Mouse (Mus musculus): ENCODE measurements around the gene Mfsd1. TPM values are rescaled to one million over a fixed set of nuclear protein-coding genes. Genes with fewer than 3 reads are reported as not detected.

The Mfsd1 gene
- polyA plus RNA-seq (2017; shearing (Covaris generic)), result 10 to 100 TPM; 42.1 to 49.2 TPM

DNA sequence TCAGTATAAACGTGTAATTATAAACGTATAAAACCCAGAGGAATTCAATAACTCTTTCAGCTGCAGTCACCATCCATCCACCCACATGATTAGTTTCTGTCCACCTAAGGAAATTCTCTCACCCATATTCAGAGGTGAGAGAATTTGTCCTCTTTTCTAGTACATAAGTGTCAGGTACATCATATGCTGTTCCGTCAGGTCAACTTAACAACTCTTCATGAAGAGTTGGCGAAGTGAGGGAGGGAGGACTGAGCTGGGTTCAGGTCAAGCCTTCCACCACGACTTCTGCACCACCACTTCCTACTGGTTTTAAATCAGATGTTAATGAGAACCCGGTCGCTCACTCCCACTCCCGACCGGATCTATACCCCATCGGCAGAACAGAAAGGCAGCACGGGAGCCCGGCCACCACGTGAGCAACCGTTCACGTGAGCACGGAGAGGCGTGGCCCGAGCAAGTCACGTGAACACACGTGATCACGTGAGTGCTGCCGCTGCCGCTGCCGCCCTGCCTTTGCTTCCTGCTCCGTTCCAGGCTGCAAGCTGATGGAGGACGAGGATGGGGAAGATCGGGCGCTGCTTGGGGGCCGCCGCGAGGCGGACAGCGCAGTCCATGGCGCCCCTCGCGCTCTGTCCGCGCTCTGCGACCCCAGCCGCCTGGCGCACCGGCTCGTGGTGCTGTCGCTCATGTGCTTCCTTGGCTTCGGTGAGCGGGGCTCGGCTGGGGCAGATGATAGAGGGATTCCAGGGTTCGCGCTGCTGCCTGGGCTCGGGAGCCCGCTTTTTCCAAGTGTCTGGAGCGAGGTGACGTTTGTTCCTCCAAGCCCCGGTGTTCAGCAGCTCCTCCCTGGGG lies at the start of gene Mfsd1:
TSS of gene Mfsd1 (plus strand) at position 469 of the 852 bp plus-strand sequence.
- peak; percentile 85 for ATAC-seq

DNA sequence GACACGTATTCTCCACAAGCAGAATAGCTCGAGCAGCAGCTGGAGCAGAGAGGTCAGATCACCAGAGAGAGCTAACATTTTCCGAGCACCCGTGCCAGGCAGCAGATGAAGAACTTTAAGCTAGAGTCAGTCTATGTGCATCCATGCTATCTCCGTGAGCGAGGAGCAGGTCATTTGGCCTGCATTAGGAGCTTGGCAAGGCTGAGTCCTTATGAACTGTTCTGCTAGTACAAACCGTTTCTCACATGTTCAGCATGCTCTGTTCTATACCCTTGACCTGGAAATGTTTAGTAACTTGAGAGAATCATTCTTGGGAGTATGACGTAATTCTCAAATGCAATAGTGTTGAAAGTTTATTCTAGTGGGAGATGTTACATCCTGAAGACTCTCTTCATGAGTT lies 38.9 kb upstream of the Mfsd1 start:
- ATAC-seq, result no peak

DNA sequence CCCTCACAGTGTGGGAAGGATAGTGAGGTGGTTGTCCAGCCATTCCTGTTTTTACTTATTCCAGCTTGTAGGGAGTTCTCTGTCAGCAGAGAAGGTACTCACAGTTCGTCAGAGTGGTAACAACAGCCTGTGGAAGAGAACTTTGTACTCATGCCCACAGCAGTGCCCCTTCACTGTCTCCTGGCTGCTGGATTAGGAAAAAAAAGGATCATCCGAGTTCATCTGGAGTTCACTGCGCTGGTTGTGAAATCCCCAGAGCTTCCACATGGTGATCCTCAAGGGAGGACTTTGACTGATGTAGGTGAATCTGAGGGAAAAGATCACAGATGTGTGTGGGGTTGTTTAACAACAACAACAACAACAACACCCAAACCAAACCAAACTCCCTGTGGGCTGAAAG lies 31.3 kb upstream of the Mfsd1 start:
- ATAC-seq, result no peak

DNA sequence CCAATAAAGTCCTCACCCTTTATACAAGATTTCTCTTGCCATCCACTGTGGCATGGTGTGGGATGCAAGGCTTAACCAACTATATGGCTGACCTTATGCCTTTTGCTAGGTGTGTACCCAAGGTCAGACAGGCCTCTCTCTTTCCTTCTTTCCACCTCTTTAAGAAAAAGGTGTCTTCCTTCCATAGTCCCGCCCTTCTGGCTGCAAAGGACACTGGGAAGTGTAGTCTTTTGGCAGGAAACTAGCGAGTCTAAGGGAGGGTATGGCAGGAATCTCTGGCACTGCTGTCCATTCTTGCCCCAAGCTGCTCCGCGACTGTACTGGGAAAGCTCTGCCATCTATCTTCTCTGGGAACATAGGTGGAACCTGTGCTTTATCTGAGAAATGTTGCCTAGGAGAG lies 29.3 kb upstream of the Mfsd1 start:
- ATAC-seq, result no peak

DNA sequence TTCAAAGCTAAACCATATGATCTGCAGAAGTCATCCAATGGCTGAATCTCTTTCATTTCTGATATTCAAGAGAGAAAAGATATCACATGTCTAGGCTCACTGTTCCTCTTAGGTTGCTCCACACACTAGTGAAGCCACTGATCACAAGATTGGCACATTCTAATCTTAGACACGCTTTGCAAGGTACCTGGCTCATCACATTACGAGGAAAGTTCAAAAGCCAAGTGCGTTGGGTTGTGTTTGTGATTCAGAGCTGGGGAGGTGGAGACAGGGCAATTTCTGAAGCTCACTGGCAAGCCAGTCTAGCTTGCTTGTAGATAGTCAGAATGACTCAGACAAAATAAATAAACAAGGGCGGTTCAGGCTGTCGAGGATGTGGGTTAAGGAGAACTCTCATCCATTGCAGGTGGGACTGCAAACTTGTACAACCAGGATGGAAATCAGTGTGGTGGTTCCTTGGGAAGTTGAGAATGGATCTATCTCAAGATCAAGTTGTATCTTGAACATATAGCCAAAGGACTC lies 28.6 kb upstream of the Mfsd1 start:
- no peak for ATAC-seq

DNA sequence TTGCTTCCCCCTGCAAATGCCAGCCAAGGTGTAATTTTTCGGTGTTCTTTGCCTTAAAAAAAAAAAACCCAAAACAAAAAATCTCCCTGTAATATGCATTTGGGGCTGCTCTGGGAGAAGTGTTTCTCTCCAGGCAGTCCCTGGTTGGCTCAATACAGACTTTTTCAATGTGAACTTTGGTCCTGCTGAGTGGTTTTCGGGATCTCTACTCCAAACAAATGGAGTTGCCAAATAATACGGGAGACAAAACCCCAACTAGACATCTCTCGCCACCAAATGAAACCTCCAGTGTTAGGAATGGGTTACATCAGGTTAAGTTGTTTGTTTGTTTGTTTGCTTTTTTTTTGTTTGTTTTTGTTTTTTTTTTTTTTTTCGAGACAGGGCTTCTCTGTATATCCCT lies 27.3 kb upstream of the Mfsd1 start:
- ATAC-seq, result no peak

DNA sequence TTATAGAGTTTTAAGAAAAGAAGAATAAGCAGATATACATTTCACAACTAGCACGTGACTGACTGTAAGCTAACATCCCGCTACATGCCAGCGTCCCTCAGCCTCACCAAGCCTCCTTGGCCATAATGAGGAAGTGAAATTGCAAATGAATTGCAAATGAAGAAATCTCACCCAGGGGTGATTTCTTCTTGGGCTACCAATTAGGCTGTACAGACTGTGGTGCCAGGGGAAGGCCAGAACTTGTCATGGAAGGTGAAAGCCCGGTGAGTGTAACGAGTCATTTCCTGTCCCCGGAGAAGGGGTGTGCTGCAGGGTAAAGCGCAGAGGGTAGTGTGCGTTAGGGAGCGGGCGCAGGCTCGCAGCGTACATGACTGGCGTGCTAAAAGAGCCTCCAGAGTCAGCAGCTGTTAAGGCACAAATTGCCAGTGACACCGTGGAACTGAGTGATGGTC lies 25.3 kb upstream of the Mfsd1 start:
- peak; percentile 65 for ATAC-seq

DNA sequence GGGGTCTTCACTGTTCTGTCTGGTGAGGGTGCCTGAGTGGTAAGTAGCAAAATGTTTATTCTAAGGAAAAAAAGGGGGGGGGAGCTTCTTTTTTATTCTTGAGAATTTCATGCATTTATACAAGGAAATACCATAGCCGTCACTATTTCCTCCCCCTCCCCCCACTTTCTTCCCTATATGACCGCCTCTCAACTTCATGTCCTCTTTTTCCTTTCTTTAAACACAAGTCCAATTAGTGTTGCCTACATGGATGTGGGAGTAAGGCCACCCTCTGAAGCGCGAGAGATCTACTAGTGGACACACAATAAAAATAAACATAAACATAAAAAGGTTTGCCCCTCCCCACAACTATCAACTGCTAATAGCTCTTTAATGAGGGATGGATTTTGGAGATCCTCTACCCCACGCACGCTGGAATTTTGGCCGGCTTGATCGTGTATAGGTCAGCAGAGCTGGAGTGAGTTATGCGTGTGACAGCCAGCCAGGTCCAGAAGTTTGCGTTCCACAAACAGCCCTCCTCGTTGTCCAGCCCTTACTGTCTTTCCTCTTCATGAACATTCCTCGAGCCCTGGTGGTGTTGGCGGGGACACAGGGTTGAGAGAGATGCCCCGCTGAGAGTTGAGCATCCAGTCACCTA lies 24.7 kb upstream of the Mfsd1 start:
- no peak for ATAC-seq

DNA sequence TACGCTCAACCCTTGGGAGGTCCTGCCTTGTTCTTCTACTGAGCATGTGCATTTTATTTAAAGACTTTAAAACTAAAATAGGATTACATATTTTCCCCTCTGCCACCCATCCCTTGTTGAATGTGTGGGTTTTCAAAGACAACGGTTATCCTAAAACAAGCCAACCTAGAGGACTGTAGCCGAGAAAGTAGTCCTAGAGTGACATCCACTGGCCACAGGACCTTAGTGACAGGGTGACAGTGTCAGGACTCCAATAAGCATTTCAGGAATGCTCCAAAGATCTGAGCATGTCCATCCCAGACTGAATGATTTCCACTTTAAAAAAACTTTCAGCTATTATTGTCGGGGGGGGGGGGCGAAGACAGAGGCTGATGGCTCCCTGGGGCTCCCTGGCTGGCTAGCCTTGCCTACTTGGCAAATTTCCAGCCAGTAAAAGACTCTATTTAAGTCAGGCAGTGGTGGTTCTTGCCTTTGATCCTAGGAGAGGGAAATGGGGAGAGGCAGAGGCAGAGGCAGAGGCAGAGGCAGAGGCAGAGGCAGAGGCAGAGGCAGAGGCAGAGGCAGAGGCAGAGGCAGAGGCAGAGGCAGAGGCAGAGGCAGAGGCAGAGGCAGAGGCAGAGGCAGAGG lies 17.7 kb upstream of the Mfsd1 start:
- no peak for ATAC-seq

DNA sequence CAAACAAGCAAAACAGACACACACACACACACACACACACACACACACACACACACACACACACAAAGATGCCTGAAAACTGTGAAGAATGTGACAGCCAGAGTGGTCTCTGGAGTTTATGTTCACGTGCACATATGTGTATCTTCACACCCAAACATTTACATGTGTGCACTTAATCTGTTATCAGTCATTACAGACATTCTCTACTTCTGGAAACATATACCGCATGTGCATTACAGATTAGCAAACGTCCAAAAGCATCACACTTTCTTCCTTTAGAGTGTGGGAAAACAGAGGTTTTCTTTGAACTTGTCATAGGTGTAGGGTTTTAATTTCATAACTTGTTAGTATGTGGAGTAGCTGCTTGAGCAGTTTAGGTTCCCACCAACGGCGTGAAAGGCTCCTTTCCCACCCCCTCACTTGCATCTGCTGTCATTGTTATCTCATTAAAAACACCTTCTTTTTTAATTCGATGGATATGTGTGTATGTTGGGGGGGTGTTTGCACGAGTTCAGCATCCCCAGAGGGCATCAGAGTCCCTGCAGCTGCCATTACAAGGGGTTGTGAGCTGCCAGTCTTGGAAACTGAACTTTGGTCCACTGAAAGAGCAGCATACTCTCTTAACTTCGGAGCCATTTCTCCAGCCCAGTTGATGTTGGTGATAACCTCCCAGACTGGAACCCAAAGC lies 16.9 kb upstream of the Mfsd1 start:
- ATAC-seq, result no peak

DNA sequence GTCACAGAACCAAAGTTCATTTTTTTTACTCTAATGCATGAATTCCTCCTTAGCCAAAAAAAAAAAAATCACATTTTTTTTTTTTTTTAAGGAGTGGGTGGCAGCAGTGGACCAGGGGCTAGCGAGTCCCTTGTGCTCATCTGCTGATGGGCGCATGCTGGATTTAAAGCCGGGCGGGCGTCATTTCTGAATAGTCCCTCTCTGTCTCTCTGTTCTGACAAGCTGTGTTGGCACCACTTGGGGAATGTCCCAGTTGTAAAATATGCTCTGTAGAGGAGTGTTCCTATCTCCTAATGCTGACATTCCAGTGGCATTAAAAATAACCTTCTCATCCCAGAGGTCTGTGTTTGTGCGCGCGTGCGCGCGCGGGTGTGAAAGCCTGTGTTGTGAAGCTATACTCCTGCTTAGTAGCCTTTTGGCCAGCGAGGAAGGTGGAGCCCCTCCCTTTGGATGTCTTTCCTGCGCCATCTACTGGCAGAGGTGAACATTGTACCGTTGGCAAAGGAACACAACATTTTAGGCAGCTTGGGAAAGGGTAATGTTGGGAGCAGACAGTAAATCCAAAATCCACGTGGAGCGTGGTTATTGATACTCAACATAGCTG lies 14.4 kb upstream of the Mfsd1 start:
- peak; percentile 73 for ATAC-seq

DNA sequence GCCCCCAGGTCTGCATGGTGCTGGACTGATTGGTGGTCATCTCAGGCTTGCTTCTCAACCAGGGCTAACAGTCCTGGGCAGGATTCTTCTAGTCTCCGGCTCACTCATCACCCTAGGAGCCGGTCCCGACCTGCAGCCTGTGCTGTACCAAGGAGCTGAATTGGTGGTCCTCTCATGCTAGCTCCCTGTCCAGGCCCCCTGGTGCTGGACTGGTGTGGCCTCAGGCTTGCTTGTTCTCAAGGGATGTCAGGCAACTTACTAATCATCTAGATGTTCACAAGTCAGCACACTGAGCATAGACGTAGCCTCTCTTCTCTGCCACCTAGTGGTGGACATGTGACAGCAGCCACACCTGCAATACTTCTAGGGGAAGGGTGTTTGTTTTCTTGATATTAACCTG lies 9.6 kb upstream of the Mfsd1 start:
- ATAC-seq, result peak; percentile 66

DNA sequence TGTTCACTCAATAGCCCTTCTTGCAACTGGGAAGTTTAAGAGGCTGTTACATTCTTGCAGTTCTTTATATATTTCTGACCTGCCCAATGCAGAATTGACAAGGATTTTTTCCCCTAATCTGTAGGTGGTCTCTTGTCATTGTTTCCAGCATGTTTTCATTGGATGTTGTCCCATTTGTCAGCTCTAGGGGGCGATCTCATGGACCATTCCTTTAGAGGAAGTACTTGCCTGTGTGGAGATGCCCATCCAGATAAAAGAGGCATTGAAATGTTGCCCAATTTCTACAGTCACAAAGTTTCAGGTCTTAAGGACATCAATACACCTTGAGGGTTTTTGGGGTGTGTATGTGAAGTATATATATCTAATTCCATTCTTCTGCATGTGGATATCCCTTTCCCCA lies 9.0 kb upstream of the Mfsd1 start:
- no peak for ATAC-seq

DNA sequence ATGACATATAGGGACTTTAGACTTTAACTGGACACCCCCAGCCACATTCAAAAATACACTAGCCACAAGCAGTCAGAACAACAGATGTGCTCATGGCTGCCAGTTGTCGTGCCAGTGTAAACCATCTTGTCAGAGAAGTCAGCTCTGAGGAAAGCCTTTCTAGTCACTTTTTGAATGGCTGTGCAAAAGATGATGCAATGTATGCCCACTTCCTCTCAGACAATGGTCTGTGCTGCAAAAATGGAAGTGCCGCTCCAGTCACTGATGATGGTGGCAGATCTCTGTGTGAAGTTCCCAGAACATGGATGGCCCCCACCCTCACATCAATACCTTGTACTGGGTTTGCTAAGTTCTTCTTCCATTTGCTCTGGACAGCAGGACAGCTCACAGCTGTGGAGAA lies 6.3 kb upstream of the Mfsd1 start:
- no peak for ATAC-seq

DNA sequence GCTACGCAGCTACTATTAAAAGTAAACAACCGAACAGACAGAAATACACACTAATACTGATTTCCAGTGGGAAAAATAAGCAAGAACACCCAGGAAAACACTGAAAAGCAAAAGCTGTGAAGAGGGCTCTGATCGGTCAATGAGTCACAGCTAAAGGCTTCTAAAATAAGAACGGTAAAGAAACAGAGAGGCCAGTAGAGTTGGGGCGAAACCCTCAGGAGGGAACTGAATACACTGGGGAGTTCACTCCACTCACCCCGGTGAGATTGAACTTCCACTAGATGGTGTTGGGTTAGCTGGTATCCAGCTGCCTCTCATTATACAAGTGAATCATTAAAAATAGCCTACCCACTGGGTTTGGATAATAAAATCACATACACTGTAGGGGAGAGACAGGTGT lies 5.8 kb upstream of the Mfsd1 start:
- ATAC-seq, result no peak

DNA sequence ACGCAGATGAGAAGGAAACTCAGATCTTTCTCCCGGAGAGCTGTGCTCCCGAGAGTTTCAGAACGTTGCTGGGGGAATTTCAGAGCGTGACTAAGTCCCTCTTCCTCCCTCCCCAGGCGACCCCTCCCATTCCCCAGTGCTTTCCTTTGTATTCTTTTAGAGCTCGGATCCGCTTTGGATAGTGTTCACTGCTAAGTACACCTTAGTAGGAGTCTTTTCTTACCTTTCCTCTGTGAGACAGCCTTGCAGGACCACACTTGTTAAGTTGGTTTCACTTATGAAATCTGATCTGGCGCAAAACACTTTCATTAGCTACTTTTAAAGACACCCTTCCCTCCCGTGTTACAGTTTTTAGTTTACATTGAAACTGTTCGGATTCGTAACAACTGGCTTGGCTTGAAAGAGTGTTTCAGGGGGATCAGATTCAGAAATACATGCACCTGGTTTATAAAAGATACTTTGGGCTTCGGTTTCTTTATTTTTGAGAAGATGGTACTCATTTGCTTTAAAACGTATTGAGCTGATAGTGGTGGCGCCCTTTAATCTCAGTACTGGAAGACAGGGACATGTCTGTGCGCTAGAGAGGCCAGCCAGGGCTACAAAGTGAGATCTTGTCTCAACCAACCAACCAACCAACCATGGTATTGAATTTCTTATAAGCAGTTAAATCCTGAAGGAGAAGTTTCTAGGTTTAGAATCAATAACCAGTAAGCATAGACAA lies 744 bp downstream of the Mfsd1 start:
- peak; percentile 12 for ATAC-seq

DNA sequence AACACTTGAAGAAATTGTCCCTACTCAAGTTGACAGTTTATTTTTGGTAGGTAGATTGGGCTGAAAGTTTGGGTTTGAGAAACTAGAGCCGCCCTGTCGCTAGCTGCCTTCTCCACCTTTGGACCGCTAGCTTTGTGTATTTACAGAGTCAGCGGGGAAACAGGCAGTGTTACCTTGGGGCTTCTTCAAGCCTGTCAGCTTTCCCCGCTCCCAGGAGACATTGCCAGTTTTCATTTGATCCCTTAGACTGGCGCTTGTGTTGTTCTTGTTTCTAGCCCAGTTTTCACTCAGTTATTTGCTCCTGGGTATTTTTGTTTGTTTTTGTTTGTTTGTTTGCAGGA lies 1.3 kb downstream of the Mfsd1 start:
- ATAC-seq, result no peak

DNA sequence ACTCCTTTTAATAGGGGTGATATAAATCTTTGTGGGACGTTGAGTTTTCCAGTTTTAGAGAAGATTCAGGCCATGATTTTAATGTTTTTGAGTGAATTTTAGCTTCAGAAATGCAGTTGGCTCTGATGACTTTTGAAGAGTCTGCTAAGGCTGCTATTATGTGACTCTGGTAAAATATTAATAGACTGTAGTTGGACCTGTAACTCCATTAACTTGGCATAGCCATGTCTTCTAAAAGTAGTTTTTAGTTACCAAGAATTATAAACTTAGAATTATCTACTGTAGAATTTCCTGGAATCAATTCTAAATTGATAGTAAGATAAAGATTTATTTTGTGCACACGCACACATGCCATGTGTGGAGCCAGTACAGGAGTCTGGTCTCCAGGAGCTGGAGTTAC lies 4.0 kb downstream of the Mfsd1 start:
- no peak for ATAC-seq

DNA sequence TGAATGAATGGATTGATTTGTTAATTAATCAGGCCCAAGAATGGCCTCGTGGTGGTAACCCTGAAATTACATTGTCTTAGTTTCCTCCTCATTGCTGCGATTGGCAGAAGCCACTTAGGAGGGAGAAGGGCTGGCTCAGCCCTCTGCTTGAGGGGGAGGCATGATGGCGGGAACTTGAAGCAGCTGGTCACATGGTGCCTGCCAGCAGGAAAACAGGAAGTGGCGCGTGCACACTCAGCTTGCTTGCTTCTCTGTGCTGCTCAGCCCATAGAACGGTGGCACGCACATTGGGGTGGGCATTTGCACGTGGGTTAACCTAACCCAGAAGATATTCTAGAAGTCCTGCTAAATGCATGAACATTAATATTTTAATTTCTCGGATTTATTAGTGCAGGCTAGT lies 4.9 kb downstream of the Mfsd1 start:
- no peak for ATAC-seq

DNA sequence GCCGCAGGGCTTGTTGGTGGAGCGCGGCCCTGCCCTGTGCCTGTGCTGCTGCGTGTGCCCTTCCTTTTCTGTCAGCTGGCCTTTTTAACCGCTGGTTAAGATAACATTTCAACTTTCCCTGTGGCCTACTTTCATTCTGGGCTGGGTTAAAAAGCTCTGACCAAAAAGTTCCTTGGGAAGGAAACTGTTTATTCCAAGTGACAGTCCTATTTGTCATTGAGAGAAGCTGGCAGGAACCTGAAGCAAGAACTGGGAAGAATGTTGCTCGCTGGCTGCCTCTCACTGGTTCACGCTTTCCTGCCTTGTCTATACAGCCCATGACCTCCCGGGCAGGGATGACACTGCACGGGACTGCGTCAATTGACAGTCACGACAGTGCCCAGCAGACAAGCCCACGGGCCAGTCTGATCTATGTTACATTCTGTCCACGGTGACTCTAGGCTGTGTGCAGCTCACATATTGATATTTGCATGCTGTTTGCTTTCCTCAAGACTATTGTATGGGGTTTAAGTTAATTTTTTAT lies 19.1 kb downstream of the Mfsd1 start:
- ATAC-seq, result no peak

DNA sequence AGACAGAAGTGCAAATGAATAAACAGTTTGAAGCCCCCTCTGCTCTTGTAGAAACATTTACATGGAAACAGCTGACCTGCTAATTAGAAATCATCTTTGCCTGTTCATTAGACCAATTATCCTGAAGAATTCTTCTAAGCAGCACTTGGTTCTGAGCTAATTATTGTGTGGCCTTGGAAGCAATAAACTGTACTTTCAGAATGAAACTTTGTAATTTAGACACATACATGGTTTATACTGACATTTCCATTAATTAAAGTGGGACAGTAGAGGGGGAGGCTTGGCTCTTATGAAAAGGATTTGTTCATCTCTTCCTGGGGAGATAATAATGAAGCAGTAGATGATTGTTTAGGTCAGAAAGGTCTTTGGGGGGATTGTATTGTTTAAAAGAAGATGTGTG lies 35.7 kb downstream of the Mfsd1 start:
- ATAC-seq, result no peak

DNA sequence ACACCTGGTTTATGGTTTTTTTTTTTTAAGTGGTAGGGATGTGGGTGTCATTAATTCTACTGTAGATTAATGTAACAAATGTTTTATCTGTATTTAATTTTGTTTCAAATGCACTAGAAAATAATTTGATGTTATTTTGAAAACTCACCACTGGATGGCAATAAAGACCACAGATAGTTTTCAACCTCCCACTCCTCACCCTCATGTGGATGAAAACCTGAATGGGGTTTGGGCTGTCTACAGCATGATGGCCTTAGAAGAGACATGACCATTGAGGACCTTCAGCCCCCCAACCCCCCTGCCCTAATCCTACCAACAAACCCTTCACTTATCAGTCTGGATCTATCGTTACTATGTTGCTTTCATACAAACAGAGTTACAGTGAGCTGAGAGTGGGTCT lies 42.1 kb downstream of the Mfsd1 start:
- ATAC-seq, result no peak
